Mouse (Mus musculus): Measurements from ENCODE around the gene Fam20b. TPM values are rescaled to one million over a fixed set of nuclear protein-coding genes. Genes with fewer than 3 reads are reported as not detected.

The Fam20b gene
- polyA plus RNA-seq, 2 experiments = 7.5 to 9.9 TPM

DNA sequence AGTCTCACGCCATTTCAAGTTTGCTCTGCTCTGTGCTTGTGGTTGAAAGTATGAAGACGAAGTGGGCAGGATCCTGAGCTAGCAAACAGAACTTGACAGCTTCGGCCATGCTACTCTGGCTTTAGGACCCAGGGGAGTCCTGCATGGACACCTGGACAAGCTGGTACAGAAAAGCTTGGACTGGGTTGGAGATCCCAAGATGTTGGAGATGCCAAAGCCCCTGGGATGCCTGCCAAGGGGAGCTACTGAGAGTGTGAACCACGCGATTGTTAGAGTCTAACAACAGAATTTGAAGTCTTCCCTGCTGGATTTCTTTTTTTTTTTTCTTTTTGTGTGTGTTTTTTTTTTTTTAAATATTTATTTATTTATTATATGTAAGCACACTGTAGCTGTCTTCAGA is 42.3 kb downstream of the Fam20b start:
- DNase-seq (ENCODE audit: low read depth in 3 of 3, low spot score in 3 of 3) (no peak), ATAC-seq (ENCODE audit: insufficient read depth) (no peak)
- no peak overlapping the region for H3K4me2 ChIP-seq (ENCODE audit: low read depth)
- no peak for TF ChIP-seq CTCF (IDR thresholded peaks at IDR 0.05; ENCODE audit: low read depth)
- no peak for TF ChIP-seq EP300 (IDR thresholded peaks at IDR 0.05; ENCODE audit: low read depth)
- no peaks in the 10 kb centered on the region for H3K27me3 ChIP-seq (ENCODE audit: control insufficient read depth, insufficient read depth, low read length)
- no peaks in the 10 kb centered on the region for H3K9me3 ChIP-seq (ENCODE audit: control insufficient read depth, low read length)
- WGBS (ENCODE audit: insufficient replicate concordance) = 64% methylated on average over 5 of the region's 5 CpGs
- H3K9ac ChIP-seq (replicated peaks) = no peak overlapping the region
- H3K36me3 ChIP-seq (replicated peaks; ENCODE audit: control insufficient read depth, insufficient read depth, low read depth) = 0 out of 2 replicates have a peak, but pooled peaks cover 2% of the 10 kb centered on the region
- peaks cover 0 to 3% of the 10 kb centered on the region in 2 experiments; a peak in 2 of 4 replicates for H3K4me1 ChIP-seq (replicated peaks; ENCODE audit: control insufficient read depth in 2 of 2, insufficient read depth in 2 of 2, low read length in 1 of 2)
- H3K4me3 ChIP-seq (ENCODE audit: insufficient read depth in 1 of 2, low read depth in 2 of 2, low read length in 2 of 2) = no peak overlapping the region
- H3K27ac ChIP-seq = no peak overlapping the region

DNA sequence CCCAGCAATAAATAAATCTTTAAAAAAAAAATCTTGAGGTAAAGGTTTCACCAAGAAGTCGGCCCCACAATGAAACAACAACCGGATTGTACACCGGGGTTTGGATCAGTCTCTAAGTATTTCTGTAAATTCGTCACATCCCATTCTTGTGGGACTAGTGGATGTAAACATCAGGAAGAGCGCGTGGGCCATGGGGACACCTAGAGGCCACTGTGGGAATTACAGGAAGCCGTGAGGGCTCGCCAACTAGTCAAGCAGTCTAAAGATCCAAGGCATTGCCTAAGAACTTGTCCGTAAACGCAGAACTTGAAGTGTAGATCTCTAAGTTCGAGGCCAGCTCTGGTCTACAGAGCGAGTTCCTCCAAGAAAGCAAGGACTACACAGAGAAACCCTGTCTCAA is 42.7 kb downstream of the Fam20b start:
- H3K4me1 ChIP-seq (replicated peaks; ENCODE audit: control insufficient read depth in 2 of 2, insufficient read depth in 2 of 2, low read length in 1 of 2) = peaks cover 0 to 3% of the 10 kb centered on the region in 2 experiments; a peak in 2 of 4 replicates
- H3K9me3 ChIP-seq (ENCODE audit: control insufficient read depth, low read length) = no peaks in the 10 kb centered on the region
- H3K4me3 ChIP-seq (ENCODE audit: insufficient read depth in 1 of 2, low read depth in 2 of 2, low read length in 2 of 2) = no peak overlapping the region
- DNase-seq (ENCODE audit: low read depth in 3 of 3, low spot score in 3 of 3) = peak; percentile 35 to 50 (median 50)
- no peak overlapping the region for H3K4me2 ChIP-seq (ENCODE audit: low read depth)
- TF ChIP-seq EP300 (IDR thresholded peaks at IDR 0.05; ENCODE audit: low read depth) (no peak), CTCF (IDR thresholded peaks at IDR 0.05; ENCODE audit: low read depth) (peak; percentile 95)
- no peak overlapping the region for H3K27ac ChIP-seq
- WGBS (ENCODE audit: insufficient replicate concordance) = 15% methylated on average over 12 of the region's 12 CpGs
- peak; percentile 38; the same call in 1 of the 2 replicates for ATAC-seq (ENCODE audit: insufficient read depth)
- no peak overlapping the region for H3K9ac ChIP-seq (replicated peaks)
- no peaks in the 10 kb centered on the region for H3K27me3 ChIP-seq (ENCODE audit: control insufficient read depth, insufficient read depth, low read length)
- H3K36me3 ChIP-seq (replicated peaks; ENCODE audit: control insufficient read depth, insufficient read depth, low read depth) = 0 out of 2 replicates have a peak, but pooled peaks cover 2% of the 10 kb centered on the region

DNA sequence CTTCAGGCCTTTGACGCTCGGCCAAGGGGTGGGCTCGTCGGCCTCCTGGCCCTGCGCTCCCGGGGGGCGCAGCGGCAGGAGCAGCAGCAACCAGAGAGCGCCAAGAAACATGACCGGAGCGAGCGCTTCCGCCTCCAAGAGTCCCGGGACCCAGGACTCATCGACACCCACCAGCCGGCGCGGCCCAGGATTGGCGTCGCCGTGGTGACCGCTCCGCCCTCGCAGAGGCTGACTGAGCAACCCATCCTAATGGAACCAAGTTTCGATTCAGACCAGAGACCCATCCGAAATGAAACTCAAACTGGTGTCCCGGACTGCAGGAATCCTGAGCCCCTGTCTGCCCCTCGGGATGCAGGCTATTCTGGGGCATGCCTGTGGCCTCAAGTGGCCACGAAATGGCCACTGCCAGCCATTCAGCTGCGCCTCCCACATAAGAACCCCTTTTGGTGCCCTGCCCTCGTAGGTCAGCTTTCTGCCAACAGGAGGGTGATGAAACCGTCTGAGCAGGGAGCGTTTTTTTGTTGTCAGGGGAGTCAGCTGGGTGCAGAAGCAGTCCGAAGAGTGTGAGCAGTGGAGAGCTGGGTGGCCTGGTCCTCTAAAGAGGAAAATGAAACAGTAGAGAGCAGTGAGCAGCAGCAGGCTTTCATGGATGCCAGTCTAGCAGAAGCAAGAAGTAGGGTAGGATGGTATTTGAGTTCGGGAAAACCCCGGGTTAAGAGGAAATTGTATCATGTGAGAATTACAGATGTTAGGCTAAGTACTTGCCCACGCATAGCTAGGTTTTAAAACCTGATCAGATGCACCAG is 44.5 kb downstream of the Fam20b start, which contains the start of gene Tor3a:
Tor3a (minus strand) TSS at position 162 of the 806 bp plus-strand sequence.
- Histone ChIP-seq H3K4me1 (replicated peaks; ENCODE audit: control insufficient read depth in 2 of 2, insufficient read depth in 2 of 2, low read length in 1 of 2) (peaks cover 0 to 3% of the 10 kb centered on the region in 2 experiments; a peak in 2 of 4 replicates), H3K4me3 (ENCODE audit: insufficient read depth in 1 of 2, low read depth in 2 of 2, low read length in 2 of 2) (peak within 1 kb of the TSS; percentile 68 to 80), H3K27ac (no peak within 1 kb of the TSS), H3K4me2 (ENCODE audit: low read depth) (peak within 1 kb of the TSS; percentile 91), H3K9ac (replicated peaks) (peak within 1 kb of the TSS; percentile 49), H3K27me3 (ENCODE audit: control insufficient read depth, insufficient read depth, low read length) (no peaks in the 10 kb centered on the region), H3K36me3 (replicated peaks; ENCODE audit: control insufficient read depth, insufficient read depth, low read depth) (no peaks in the 10 kb centered on the region), H3K9me3 (ENCODE audit: control insufficient read depth, low read length) (no peaks in the 10 kb centered on the region)
- TF ChIP-seq EP300 (IDR thresholded peaks at IDR 0.05; ENCODE audit: low read depth) (no peak), CTCF (IDR thresholded peaks at IDR 0.05; ENCODE audit: low read depth) (peak; percentile 9; the same call in 1 of the 2 replicates)
- ATAC-seq (ENCODE audit: insufficient read depth) (peak; percentile 72), DNase-seq (ENCODE audit: low read depth in 3 of 3, low spot score in 3 of 3) (peak; percentile 32 to 45 (median 45))
- WGBS (ENCODE audit: insufficient replicate concordance) = 5% methylated on average over 37 of the region's 37 CpGs

DNA sequence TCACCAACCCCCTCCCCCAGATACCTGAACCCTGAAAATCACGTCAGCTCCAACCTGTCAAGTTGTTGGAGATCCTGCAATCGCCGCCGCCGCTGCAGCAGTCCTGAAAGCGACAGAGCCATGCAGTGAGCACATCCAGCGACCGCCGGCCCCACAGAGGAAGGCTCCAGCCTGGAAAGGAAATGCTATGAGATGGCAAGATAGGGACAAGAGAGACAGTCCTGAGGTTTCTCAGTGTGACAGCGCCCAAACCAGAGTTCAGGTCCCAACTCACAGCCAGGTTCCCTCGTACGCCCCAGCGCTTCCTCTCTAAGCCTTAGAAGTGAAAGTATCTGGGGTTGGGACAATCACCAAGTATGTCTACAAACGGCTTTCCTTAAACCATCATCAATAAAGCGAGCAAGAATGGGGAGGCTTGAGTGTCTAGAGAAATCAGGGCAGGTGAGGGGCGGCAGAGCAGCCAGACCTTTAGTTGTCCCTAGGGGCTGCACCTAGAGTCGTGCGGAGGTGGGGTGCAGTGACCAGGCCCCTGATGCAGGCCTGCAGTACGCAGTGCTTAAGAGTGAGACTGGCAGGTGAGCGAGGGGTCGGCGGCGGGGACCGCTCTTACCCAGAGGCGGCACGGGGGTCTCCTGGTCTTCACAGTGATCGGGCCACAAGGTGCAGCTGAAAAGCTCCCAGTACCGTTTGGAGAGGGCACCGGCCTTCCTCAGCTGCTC is 45.3 kb downstream of the Fam20b start:
- TF ChIP-seq EP300 (IDR thresholded peaks at IDR 0.05; ENCODE audit: low read depth) (no peak), CTCF (IDR thresholded peaks at IDR 0.05; ENCODE audit: low read depth) (no peak)
- H3K36me3 ChIP-seq (replicated peaks; ENCODE audit: control insufficient read depth, insufficient read depth, low read depth) = no peaks in the 10 kb centered on the region
- no peaks in the 10 kb centered on the region for H3K27me3 ChIP-seq (ENCODE audit: control insufficient read depth, insufficient read depth, low read length)
- peak overlapping the region; percentile 49 for H3K9ac ChIP-seq (replicated peaks)
- no peaks in the 10 kb centered on the region for H3K9me3 ChIP-seq (ENCODE audit: control insufficient read depth, low read length)
- peak overlapping the region; percentile 91 for H3K4me2 ChIP-seq (ENCODE audit: low read depth)
- H3K27ac ChIP-seq = no peak overlapping the region
- H3K4me3 ChIP-seq (ENCODE audit: insufficient read depth in 1 of 2, low read depth in 2 of 2, low read length in 2 of 2) = peak overlapping the region; percentile 68 to 80
- peaks cover 0 to 3% of the 10 kb centered on the region in 2 experiments; a peak in 2 of 4 replicates for H3K4me1 ChIP-seq (replicated peaks; ENCODE audit: control insufficient read depth in 2 of 2, insufficient read depth in 2 of 2, low read length in 1 of 2)
- DNase-seq (ENCODE audit: low read depth in 3 of 3, low spot score in 3 of 3) = no peak
- 2% methylated on average over 29 of the region's 29 CpGs for WGBS (ENCODE audit: insufficient replicate concordance)
- peak; percentile 40; the same call in 1 of the 2 replicates for ATAC-seq (ENCODE audit: insufficient read depth)

Measured in liver, embryonic 14.5 days (tissue).